Mouse (Mus musculus): ENCODE data around the gene Cyp2u1. TPM values are rescaled to one million over a fixed set of nuclear protein-coding genes. Genes with fewer than 3 reads are reported as not detected.

The Cyp2u1 gene
- polyA plus RNA-seq, 1 experiment from 2014 or later = 8.5 TPM

DNA sequence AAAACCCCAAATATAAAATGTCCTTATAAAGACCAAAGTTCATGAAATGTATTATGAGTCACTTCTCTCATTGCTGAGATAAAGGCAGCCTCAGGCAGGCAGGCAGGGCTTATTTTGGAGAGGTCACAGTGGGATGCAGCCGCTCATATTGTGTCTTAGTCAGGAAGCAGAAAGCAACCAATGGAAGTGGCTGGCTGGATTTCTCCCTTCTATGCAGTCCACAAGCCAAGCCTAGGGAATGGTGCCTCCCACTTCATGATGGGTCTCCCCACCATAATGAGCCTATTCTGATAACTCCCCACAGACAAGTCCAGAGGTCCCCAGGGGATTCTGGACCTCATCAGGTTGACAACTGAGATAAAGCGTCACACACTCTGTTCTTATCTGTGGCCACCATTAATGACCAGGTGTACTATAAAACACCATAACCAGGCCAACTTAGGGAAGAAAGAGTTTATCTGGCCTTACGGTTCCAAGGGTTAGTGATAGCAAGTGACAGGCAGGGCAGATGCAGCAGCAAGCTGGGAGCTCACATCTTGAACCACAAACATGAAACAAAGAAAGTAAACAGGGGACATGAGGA lies 47.5 kb downstream of the Cyp2u1 start:
- H3K27me3 ChIP-seq (replicated peaks) = no peaks in the 10 kb centered on the region
- H3K9me3 ChIP-seq (replicated peaks) = peaks cover 8% of the 10 kb centered on the region; the same call in 1 of the 2 replicates
- peaks cover 19% of the 10 kb centered on the region for H3K36me3 ChIP-seq
- 74% methylated on average over 3 of the region's 3 CpGs for WGBS
- peaks cover 47% of the 10 kb centered on the region for H3K4me1 ChIP-seq (replicated peaks)
- no peak overlapping the region for H3K9ac ChIP-seq
- no peak overlapping the region for H3K27ac ChIP-seq (ENCODE audit: poor library complexity, severe bottlenecking)
- ATAC-seq (ENCODE audit: insufficient number of reproducible peaks, low FRiP score) = no peak
- H3K4me3 ChIP-seq = no peak overlapping the region
- no peak overlapping the region for H3K4me2 ChIP-seq

DNA sequence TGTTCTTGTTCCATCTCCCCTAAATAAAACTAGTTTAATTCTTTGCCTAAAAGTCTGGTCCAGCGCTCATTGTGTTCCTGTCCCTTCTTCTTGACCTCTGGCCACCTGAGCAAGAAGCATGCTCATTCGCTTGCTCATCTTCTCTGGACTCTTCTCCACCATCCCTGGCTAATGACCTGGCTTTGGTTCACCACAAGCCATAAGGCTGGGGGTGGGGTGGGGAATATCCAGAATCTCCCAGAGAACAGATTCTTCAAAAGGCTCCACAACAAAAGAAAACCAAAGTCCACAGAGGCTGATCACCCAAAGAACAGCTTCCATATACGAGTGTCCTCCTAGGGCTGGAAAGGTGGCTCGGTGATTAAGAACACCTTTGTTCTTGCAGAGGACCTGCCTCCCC lies 48.0 kb downstream of the Cyp2u1 start:
- no peak overlapping the region for H3K9ac ChIP-seq
- H3K4me3 ChIP-seq = no peak overlapping the region
- no peak overlapping the region for H3K4me2 ChIP-seq
- H3K9me3 ChIP-seq (replicated peaks) = peaks cover 8% of the 10 kb centered on the region; the same call in 1 of the 2 replicates
- H3K27ac ChIP-seq (ENCODE audit: poor library complexity, severe bottlenecking) = no peak overlapping the region
- WGBS = 94% methylated on average over 4 of the region's 4 CpGs
- peaks cover 21% of the 10 kb centered on the region for H3K36me3 ChIP-seq
- H3K4me1 ChIP-seq (replicated peaks) = peaks cover 51% of the 10 kb centered on the region
- ATAC-seq (ENCODE audit: insufficient number of reproducible peaks, low FRiP score) = no peak
- no peaks in the 10 kb centered on the region for H3K27me3 ChIP-seq (replicated peaks)

DNA sequence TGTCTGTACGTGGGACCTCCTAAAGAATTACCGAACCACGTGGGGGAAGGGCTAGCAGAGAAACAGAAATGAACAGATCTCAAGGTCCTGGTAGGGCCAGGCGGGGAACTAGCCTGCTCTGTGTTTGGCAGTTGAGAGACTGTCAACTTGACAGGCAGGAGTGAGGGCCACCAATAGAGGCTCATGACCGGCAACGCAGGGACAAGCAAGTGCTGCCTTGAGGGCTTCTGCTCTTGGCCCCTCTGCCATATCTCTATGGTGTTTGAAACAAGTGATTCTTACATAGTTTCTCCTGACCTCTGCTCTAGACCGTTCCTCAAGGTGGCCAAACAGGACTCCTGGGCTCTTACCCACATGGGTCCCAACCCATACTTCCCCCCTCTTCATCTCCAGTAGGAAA lies 51.4 kb downstream of the Cyp2u1 start:
- H3K27ac ChIP-seq (ENCODE audit: poor library complexity, severe bottlenecking) = no peak overlapping the region
- H3K27me3 ChIP-seq (replicated peaks) = no peaks in the 10 kb centered on the region
- ATAC-seq (ENCODE audit: insufficient number of reproducible peaks, low FRiP score) = peak; percentile 30; the same call in 1 of the 2 replicates
- H3K4me2 ChIP-seq = no peak overlapping the region
- H3K9me3 ChIP-seq (replicated peaks) = peaks cover 8% of the 10 kb centered on the region; the same call in 1 of the 2 replicates
- peaks cover 42% of the 10 kb centered on the region for H3K4me1 ChIP-seq (replicated peaks)
- H3K4me3 ChIP-seq = no peak overlapping the region
- WGBS = 54% methylated on average over 7 of the region's 7 CpGs
- no peak overlapping the region for H3K9ac ChIP-seq
- H3K36me3 ChIP-seq = peaks cover 46% of the 10 kb centered on the region

GRCm38 (mm10) chr3:131250978-131251377 lies 52.0 kb downstream of the Cyp2u1 start:
- Histone ChIP-seq H3K27me3 (replicated peaks) (no peaks in the 10 kb centered on the region), H3K9me3 (replicated peaks) (peaks cover 8% of the 10 kb centered on the region; the same call in 1 of the 2 replicates), H3K36me3 (peaks cover 50% of the 10 kb centered on the region), H3K4me1 (replicated peaks) (peaks cover 47% of the 10 kb centered on the region), H3K27ac (ENCODE audit: poor library complexity, severe bottlenecking) (no peak overlapping the region), H3K4me2 (0 out of 2 replicates have a peak overlapping the region, but pooled peaks have one; percentile 0), H3K4me3 (no peak overlapping the region), H3K9ac (no peak overlapping the region)
- WGBS = 61% methylated on average over 13 of the region's 13 CpGs
- no peak for ATAC-seq (ENCODE audit: insufficient number of reproducible peaks, low FRiP score)

- no peak overlapping the region for H3K9ac ChIP-seq
- H3K27me3 ChIP-seq (replicated peaks) = no peaks in the 10 kb centered on the region
- WGBS = 81% methylated on average over 2 of the region's 2 CpGs
- no peak for ATAC-seq (ENCODE audit: insufficient number of reproducible peaks, low FRiP score)
- peaks cover 45% of the 10 kb centered on the region for H3K4me1 ChIP-seq (replicated peaks)
- H3K9me3 ChIP-seq (replicated peaks) = peaks cover 5% of the 10 kb centered on the region; the same call in 1 of the 2 replicates
- H3K27ac ChIP-seq (ENCODE audit: poor library complexity, severe bottlenecking) = no peak overlapping the region
- peaks cover 48% of the 10 kb centered on the region for H3K36me3 ChIP-seq
- H3K4me3 ChIP-seq = no peak overlapping the region
- H3K4me2 ChIP-seq = no peak overlapping the region
Measured at GRCm38 (mm10) chr3:131250283-131250682, 52.7 kb downstream of the Cyp2u1 start.

DNA sequence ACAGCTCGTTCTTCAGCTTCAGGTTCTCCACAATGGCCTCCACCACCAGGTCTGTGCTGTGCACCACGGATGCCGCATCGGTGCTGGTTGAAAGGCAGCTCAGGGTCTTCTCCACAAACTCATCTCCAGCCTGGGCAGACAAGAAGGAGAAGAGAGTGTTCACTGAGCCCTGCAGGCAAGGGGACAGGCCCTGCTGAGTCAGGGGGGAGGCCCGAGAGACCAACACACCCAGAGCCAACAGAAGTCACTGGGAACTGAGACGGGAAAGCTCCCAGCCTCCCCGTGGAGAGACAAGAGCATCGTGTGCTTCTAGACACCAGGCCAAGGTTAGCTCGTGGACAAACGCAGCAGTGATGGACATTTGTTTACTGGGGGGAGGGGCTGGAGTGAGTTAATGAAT lies 54.6 kb downstream of the Cyp2u1 start:
- Histone ChIP-seq H3K36me3 (peaks cover 45% of the 10 kb centered on the region), H3K4me2 (no peak overlapping the region), H3K9me3 (replicated peaks) (no peaks in the 10 kb centered on the region), H3K9ac (no peak overlapping the region), H3K4me3 (no peak overlapping the region), H3K27ac (ENCODE audit: poor library complexity, severe bottlenecking) (no peak overlapping the region), H3K27me3 (replicated peaks) (no peaks in the 10 kb centered on the region), H3K4me1 (replicated peaks) (peaks cover 54% of the 10 kb centered on the region)
- ATAC-seq (ENCODE audit: insufficient number of reproducible peaks, low FRiP score) = no peak
- 86% methylated on average over 10 of the region's 10 CpGs for WGBS

GRCm38 (mm10) chr3:131247851-131248250 lies 55.2 kb downstream of the Cyp2u1 start:
- WGBS = 80% methylated on average over 5 of the region's 5 CpGs
- H3K9me3 ChIP-seq (replicated peaks) = no peaks in the 10 kb centered on the region
- no peak overlapping the region for H3K4me2 ChIP-seq
- H3K9ac ChIP-seq = no peak overlapping the region
- no peak for ATAC-seq (ENCODE audit: insufficient number of reproducible peaks, low FRiP score)
- H3K27ac ChIP-seq (ENCODE audit: poor library complexity, severe bottlenecking) = no peak overlapping the region
- H3K4me3 ChIP-seq = no peak overlapping the region
- H3K4me1 ChIP-seq (replicated peaks) = peaks cover 52% of the 10 kb centered on the region
- H3K27me3 ChIP-seq (replicated peaks) = no peaks in the 10 kb centered on the region
- H3K36me3 ChIP-seq = peaks cover 50% of the 10 kb centered on the region

DNA sequence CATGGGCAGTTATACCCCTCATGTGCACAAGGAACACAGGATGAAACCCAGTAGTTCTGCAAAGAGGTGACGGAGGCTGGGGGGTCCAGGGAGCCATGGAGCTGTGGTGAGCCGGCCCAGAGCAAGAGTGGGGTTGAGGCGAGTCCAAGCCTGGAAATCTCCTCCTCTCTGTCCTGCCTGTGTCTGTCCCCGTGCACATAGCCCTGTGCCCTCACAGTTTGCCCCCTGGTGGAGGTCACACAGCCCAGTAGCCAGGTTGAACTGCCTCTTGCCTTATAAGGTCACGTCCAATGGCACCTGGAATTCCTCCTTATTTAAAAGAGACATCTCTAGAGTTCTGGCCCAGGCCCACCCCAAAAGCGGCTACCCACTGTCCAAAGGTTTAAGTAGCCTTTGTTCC lies 55.6 kb downstream of the Cyp2u1 start:
- Histone ChIP-seq H3K27me3 (replicated peaks) (no peaks in the 10 kb centered on the region), H3K4me2 (no peak overlapping the region), H3K9ac (no peak overlapping the region), H3K4me3 (no peak overlapping the region), H3K36me3 (peaks cover 51% of the 10 kb centered on the region), H3K27ac (ENCODE audit: poor library complexity, severe bottlenecking) (no peak overlapping the region), H3K4me1 (replicated peaks) (peaks cover 48% of the 10 kb centered on the region), H3K9me3 (replicated peaks) (no peaks in the 10 kb centered on the region)
- no peak for ATAC-seq (ENCODE audit: insufficient number of reproducible peaks, low FRiP score)
- 64% methylated on average over 6 of the region's 6 CpGs for WGBS

- 89% methylated on average over 8 of the region's 8 CpGs for WGBS
- no peaks in the 10 kb centered on the region for H3K27me3 ChIP-seq (replicated peaks)
- ATAC-seq (ENCODE audit: insufficient number of reproducible peaks, low FRiP score) = no peak
- H3K4me3 ChIP-seq = no peak overlapping the region
- H3K27ac ChIP-seq (ENCODE audit: poor library complexity, severe bottlenecking) = peak overlapping the region; percentile 5; the same call in 1 of the 2 replicates
- no peaks in the 10 kb centered on the region for H3K9me3 ChIP-seq (replicated peaks)
- H3K4me1 ChIP-seq (replicated peaks) = peaks cover 40% of the 10 kb centered on the region
- H3K36me3 ChIP-seq = peaks cover 60% of the 10 kb centered on the region
- H3K4me2 ChIP-seq = no peak overlapping the region
- H3K9ac ChIP-seq = no peak overlapping the region
Measured at GRCm38 (mm10) chr3:131246579-131247046, 56.4 kb downstream of the Cyp2u1 start.

GRCm38 (mm10) chr3:131245766-131246578 lies 57.1 kb downstream of the Cyp2u1 start:
- Histone ChIP-seq H3K9ac (no peak overlapping the region), H3K9me3 (replicated peaks) (no peaks in the 10 kb centered on the region), H3K4me1 (replicated peaks) (peaks cover 34% of the 10 kb centered on the region), H3K36me3 (peaks cover 65% of the 10 kb centered on the region), H3K4me2 (no peak overlapping the region), H3K27me3 (replicated peaks) (no peaks in the 10 kb centered on the region), H3K4me3 (no peak overlapping the region), H3K27ac (ENCODE audit: poor library complexity, severe bottlenecking) (peak overlapping the region; percentile 5; the same call in 1 of the 2 replicates)
- ATAC-seq (ENCODE audit: insufficient number of reproducible peaks, low FRiP score) = 0 out of 2 replicates have a peak, but pooled peaks have one; percentile 38
- WGBS = 54% methylated on average over 11 of the region's 11 CpGs

All from heart, embryonic 12.5 days (tissue).